Mouse (Mus musculus) urinary bladder, adult 2 months (tissue): ENCODE measurements around the gene Myrfl. TPM values are rescaled to one million over a fixed set of nuclear protein-coding genes. Genes with fewer than 3 reads are reported as not detected.

ENCODE experiments used
- DNase-seq: peaks from one replicate; pipeline ENCODE4 v3.0.0; 2022; ENCODE audit warnings: low spot score
- polyA plus RNA-seq: library from polyadenylated mRNA; depleted of rRNA; stranded (reverse); fragments of >200 nt; gene quantifications from 2 replicates; pipeline ENCODE4 v1.2.3, GENCODE M21; 2012

Gene Myrfl
- polyA plus RNA-seq, 1 experiment: not detected

GRCm38 (mm10) chr10:116827306-116827705 is 69.4 kb downstream of the Myrfl start:
- no peak for DNase-seq

DNA sequence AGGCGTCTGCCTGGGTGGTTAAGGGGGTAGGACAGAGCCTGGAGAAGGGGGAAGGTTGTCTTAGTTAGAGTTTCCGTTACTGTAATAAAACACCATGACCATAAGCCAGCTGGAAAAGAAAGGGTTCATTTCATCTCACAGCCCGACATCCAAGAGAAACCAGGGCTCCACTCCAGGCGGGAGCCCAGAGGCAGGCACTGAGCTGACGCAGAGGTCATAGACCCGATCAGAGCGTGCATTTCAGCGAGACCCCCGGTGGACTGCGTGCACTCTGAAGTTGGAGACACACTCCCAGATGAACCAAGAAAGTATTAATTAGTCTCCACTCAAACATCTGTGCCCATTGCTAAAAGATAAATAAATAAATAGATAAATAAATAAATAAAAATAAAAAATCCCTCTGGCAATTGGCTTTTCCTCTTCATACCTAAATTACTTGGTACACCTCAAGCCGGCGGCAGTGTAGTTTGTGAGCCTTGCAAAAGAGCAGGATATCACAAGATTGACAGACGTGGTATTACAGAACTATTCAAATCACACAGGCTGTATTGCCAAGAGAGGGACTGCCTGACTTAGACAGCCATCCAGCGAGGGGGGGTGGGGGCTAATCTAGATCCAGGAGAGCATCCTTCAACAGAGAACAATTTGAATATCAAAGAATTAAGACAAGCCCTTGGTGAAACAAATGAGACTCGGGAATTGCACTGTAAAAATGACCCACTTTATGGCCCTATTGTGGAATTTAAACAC is 81.2 kb downstream of the Myrfl start:
- DNase-seq: no peak

- DNase-seq: no peak
Observed at GRCm38 (mm10) chr10:116813150-116813549, 83.6 kb downstream of the Myrfl start.

- DNase-seq: no peak
Observed at GRCm38 (mm10) chr10:116810738-116811137, 86.0 kb downstream of the Myrfl start.

- DNase-seq: no peak
Observed at GRCm38 (mm10) chr10:116809383-116809782, 87.3 kb downstream of the Myrfl start.

DNA sequence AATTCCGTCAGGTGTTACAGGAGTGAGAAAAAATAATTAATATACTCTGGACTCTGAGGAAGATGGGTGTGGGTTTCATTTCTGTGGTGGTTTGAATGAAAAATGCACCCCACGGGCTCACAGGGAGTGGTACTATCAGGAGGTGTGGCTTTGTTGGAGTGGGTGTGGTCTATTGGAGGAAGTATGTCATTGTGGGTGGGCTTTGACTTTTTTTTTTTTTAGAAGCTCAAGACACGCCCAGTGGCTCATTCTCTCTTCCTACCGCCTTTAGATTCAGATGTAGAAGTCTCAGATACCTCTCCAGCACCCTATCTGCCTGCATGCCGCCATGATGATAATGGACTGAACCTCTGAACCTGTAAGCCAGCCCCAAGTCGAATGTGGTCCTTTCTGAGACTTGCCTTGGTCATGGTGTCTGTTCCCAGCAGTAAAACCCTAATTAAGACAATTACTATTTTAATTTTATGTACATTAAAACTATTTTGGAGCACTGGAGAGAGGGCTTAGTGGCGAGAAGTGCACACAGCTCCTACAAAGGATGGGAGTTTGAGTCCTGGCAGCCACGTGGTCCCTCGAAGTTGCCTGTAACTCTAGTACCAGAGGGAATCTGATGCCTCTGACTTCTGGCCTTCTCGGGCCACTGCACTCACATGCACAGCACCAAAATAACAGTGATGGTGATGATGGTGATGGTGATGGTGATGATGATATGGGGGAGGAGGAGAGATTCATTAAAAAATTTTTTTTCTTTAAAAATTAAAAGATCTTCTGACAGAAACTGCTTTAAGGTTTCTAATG is 88.0 kb downstream of the Myrfl start:
- no peak for DNase-seq

DNA sequence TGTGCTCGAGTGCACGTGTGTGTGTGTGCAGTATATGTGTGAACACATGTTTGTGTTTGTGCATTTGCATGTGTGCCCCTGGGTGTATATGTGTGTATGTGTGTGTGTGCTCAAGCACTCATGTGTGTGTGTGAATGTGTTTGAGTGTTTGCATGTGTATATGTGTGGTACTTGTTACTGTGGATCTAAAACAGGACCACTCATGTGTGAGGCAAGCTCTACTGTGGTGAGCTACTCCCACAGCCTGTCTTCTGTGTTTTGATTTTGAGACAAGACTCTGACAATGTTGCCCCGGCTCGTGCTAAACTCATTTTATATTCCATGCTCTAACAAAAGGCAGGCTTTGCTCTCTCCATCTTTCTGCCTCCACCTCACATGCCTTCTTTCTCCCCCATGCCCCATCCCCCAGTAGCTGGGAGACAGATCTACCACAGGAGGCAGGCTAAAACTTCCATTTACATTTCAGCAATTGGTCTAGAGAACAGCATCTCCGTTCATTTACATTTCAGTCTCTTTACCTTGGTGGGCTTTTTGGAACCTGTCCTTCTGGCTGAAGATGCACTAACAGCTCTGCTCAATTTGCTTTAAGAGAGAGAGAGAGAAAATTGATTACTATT is 94.4 kb downstream of the Myrfl start:
- DNase-seq: no peak

- no peak for DNase-seq
Observed at GRCm38 (mm10) chr10:116801281-116801680, 95.4 kb downstream of the Myrfl start.

- DNase-seq: no peak
Observed at GRCm38 (mm10) chr10:116796066-116796465, 100.7 kb downstream of the Myrfl start.

GRCm38 (mm10) chr10:116789096-116789495 is 107.6 kb downstream of the Myrfl start:
- no peak for DNase-seq

DNA sequence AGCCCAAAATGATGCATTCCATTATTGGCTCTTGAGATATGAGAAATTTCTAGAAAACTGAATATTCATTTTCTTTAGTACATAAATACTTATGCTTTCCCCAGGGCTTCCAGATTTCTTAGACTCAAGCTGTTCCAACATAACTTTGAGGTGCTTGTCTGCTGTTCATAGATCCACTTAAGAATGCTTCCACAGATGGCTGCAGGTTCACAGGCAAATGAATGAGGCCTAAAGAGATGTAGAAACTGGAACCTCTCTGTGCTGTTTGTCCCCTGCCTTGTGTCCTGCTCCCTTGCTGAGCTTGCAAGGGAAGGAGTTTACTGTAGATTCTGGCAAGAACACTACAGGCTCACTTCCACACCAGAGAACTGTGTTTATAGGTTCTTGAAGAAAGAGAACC is 108.3 kb downstream of the Myrfl start:
- no peak for DNase-seq

DNA sequence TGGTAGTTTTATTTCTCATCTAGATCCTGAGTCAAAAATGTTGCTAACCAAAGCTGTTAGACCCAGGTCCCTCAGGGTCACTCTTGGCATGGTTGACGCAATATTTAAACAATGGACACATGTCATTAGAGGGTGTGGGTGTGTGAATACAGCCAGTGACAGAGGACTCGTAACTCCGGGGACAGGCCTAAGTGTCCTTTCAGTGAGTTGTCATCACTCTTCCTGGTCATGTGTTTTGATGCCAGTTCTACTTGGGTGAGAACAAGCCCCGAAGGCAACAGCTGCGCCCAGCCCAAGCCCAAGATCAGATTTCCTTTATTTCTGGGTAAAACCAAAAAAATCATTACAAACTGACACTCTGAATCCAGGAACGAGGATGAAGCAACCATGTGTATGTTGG is 112.6 kb downstream of the Myrfl start:
- DNase-seq: no peak

- DNase-seq: no peak
Observed at GRCm38 (mm10) chr10:116783020-116783419, 113.7 kb downstream of the Myrfl start.

DNA sequence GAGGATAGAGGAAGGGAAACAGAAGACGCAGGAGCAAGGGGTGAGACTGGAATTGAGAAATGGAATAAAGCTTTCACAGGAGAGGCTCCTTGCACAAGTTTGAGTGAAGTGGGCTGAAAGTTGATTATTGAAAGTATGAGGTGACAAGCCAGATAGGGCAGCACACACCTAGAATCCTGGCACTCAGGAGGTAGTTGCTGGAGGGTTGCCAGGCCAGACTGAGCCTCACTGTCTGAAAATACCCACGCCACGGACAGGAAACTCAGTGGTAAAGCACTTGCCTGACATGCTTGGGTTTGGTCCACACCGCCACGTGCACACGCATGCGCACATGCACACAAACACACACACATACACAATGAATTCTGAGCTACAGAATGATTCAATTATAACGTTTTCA is 118.8 kb downstream of the Myrfl start:
- no peak for DNase-seq

DNA sequence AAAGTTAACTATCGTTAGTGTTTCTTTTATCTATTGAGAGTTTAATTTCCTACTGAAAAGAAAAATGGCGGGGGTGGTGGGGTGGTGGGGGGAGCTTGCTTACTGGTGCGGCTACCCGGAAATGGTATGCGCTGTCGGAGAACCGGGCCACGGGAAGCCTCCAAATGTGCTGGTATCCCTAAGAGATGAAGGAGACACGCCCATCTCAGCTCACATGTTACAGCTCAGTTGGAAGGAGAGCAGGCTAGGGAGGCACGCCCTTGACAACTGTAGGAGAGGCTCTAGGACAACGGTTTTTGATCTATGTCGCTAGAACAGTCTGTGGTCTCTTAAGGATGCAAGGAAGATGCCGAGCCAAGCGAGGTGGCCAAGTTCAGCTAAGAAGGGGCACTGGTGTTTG is 119.9 kb downstream of the Myrfl start:
- DNase-seq: no peak

- DNase-seq: no peak
Observed at GRCm38 (mm10) chr10:116773846-116774750, 122.6 kb downstream of the Myrfl start.

DNA sequence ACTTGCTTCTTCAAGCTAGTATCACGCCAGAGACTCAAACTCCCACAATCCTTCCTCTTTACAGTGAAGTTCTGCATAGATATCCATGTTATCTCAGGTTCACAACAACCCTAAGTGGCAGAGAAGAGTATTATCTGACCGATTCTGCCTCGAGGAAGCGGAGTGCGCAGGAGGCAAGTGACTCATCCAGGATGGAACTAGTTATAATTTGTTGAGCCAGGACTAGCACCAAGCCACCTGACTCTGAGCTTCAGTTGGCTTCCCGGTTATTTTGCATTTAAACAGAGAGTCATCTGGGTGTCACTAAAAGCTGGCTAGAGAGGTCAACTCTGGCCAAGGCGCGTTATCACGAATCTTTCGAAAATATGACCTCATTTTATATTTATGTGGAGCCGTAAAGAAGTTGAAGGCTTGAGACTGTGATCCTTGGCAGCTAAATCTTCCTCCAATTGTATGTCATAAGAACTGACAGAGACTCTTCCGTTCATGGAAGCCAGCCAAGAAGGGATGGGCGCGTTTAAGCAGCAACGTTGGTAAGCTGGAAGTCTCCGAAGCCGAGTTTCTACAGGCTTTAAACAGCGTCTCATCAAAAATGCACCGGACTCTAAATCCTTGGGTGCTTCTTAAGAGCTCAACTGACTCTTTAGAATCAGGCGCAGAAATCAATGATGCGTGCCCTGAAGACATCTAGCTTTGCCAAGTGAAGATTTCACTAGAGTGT is 125.3 kb downstream of the Myrfl start:
- DNase-seq: no peak

DNA sequence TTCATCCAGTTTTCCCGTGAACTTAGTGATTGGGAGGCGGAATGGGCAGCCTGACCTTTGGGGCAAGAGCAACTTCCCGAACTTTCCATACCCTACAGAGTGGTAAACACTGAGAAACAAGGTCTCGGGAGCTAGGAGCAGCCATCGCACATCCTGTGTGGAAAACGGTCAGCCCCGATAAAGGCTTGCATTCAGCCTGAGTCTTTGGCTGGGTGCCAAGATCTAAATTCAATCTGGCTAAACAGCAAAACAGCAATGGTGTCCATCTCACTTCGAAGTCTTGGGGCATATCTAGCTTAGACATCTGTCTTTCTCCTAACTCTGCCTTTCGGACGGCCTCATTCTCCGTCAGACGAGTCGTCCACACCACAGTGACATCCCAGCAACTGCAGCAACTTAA is 128.1 kb downstream of the Myrfl start:
- DNase-seq: no peak

GRCm38 (mm10) chr10:116766525-116766924 is 130.2 kb downstream of the Myrfl start:
- no peak for DNase-seq

DNA sequence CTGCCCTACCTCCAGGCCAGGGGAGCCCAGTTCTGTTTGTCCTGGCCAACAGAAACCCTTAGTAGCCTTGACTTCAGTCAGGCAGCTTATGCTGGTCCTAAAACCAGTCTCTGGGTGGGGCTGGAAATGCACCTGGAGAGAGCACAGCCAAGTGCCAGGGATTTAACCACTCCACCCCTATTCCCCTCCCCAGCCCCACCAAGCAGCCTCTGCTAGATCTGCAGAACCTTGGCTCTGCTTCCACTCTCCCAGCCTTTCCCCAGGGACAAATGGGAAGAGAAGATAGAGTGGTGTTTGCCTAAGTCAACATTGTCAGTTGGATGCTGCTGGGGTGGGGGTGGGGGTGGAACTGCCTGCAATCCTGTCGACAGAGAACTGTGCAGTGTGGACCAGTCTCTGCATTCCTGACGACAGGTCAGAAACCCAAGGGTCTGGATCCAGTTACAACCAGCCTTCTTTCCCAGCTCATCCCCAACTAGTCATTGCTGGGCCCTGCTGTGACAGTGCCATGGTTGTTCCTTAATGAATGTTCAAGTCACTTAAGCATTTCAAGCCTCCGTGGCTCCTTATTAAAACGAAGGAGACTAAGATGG is 135.1 kb downstream of the Myrfl start:
- no peak for DNase-seq

GRCm38 (mm10) chr10:116760561-116760960 is 136.2 kb downstream of the Myrfl start:
- DNase-seq: no peak
